Mouse (Mus musculus): ENCODE measurements around the gene Sncb.
A peak's percentile ranks its signal among the peaks of the same experiment; 100 is the strongest.

GRCm38 (mm10) chr13:54799701-54800100, 33.3 kb upstream of the Sncb start:
- no peak for TF ChIP-seq POLR2A (IDR thresholded peaks at IDR 0.05; ENCODE audit: borderline replicate concordance, extremely low read depth, insufficient read depth, insufficient read length, poor library complexity, severe bottlenecking)
- peak; percentile 95 for TF ChIP-seq CTCF (IDR thresholded peaks at IDR 0.05; ENCODE audit: borderline replicate concordance, extremely low read depth, insufficient read depth, insufficient read length)
